Mouse (Mus musculus): ENCODE measurements around the gene Reps2. TPM values are rescaled to one million over a fixed set of nuclear protein-coding genes. Genes with fewer than 3 reads are reported as not detected.

The Reps2 gene
- polyA plus RNA-seq, 1 experiment, result 0.05 TPM

DNA sequence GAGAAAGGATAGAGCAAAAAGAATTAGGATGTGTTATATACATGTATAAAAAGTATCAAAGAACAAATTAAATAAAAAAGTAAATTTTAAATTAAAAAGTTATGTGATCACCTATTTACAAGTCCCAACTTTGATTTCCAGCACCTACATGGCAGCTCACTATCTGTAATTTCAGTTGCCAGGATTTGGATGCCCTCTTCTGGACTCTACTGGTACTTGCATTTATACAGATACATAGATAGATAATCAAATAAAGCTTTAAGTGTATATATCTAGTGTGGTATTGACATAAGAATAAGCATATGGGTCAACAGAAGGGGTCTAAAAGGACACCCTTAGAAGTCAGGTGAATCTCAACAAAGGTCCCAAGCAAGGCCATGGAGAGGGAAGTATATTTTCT is 155.7 kb downstream of the Reps2 start:
- Histone ChIP-seq H3K27me3 (ENCODE audit: control insufficient read depth, insufficient read depth, insufficient read length) (no peaks in the 10 kb centered on the region), H3K4me3 (ENCODE audit: insufficient read depth, poor library complexity, severe bottlenecking) (no peak overlapping the region), H3K79me3 (ENCODE audit: low read depth) (no peaks in the 10 kb centered on the region), H3K36me3 (ENCODE audit: control insufficient read depth, insufficient read depth) (no peaks in the 10 kb centered on the region), H3ac (ENCODE audit: control insufficient read depth, insufficient read length, low read depth) (no peak overlapping the region), H3K79me2 (ENCODE audit: control insufficient read depth, insufficient read depth) (no peaks in the 10 kb centered on the region)
- TF ChIP-seq USF1 (IDR thresholded peaks at IDR 0.05; ENCODE audit: low read depth), result no peak
- no peak for TF ChIP-seq CEBPB (IDR thresholded peaks at IDR 0.05; ENCODE audit: low read depth)
- no peak for TF ChIP-seq MYOG (IDR thresholded peaks at IDR 0.05; ENCODE audit: control insufficient read depth, extremely low read depth, insufficient read length)
- TF ChIP-seq MAX (IDR thresholded peaks at IDR 0.05), result no peak
- no peak for TF ChIP-seq CTCF (IDR thresholded peaks at IDR 0.05; ENCODE audit: control insufficient read depth, insufficient read depth, insufficient read length)
- TF ChIP-seq FOSL1 (IDR thresholded peaks at IDR 0.05; ENCODE audit: insufficient read depth, low read length, poor library complexity, severe bottlenecking), result no peak
- no peak for TF ChIP-seq MYOD1 (IDR thresholded peaks at IDR 0.05; ENCODE audit: control insufficient read depth, insufficient read length, low read depth)

GRCm38 (mm10) chrX:162470213-162470612 is 173.2 kb downstream of the Reps2 start:
- no peaks in the 10 kb centered on the region for H3K27me3 ChIP-seq (ENCODE audit: control insufficient read depth, insufficient read depth, insufficient read length)
- no peak overlapping the region for H3K4me3 ChIP-seq (ENCODE audit: insufficient read depth, poor library complexity, severe bottlenecking)
- no peaks in the 10 kb centered on the region for H3K79me3 ChIP-seq (ENCODE audit: low read depth)
- H3K36me3 ChIP-seq (ENCODE audit: control insufficient read depth, insufficient read depth), result no peaks in the 10 kb centered on the region
- TF ChIP-seq MAX (IDR thresholded peaks at IDR 0.05) (no peak), USF1 (IDR thresholded peaks at IDR 0.05; ENCODE audit: low read depth) (no peak), MYOD1 (IDR thresholded peaks at IDR 0.05; ENCODE audit: control insufficient read depth, insufficient read length, low read depth) (no peak), CTCF (IDR thresholded peaks at IDR 0.05; ENCODE audit: control insufficient read depth, insufficient read depth, insufficient read length) (no peak)
- no peak overlapping the region for H3ac ChIP-seq (ENCODE audit: control insufficient read depth, insufficient read length, low read depth)
- H3K79me2 ChIP-seq (ENCODE audit: control insufficient read depth, insufficient read depth), result no peaks in the 10 kb centered on the region

- Histone ChIP-seq H3K79me2 (ENCODE audit: control insufficient read depth, insufficient read depth) (no peaks in the 10 kb centered on the region), H3K79me3 (ENCODE audit: low read depth) (no peaks in the 10 kb centered on the region), H3K27me3 (ENCODE audit: control insufficient read depth, insufficient read depth, insufficient read length) (no peaks in the 10 kb centered on the region), H3K36me3 (ENCODE audit: control insufficient read depth, insufficient read depth) (no peaks in the 10 kb centered on the region), H3ac (ENCODE audit: control insufficient read depth, insufficient read length, low read depth) (no peak overlapping the region), H3K4me3 (ENCODE audit: insufficient read depth, poor library complexity, severe bottlenecking) (no peak overlapping the region)
- TF ChIP-seq MAX (IDR thresholded peaks at IDR 0.05), result no peak
- TF ChIP-seq CEBPB (IDR thresholded peaks at IDR 0.05; ENCODE audit: low read depth), result no peak
- no peak for TF ChIP-seq MYOD1 (IDR thresholded peaks at IDR 0.05; ENCODE audit: control insufficient read depth, insufficient read length, low read depth)
- TF ChIP-seq USF1 (IDR thresholded peaks at IDR 0.05; ENCODE audit: low read depth), result no peak
- no peak for TF ChIP-seq MYOG (IDR thresholded peaks at IDR 0.05; ENCODE audit: control insufficient read depth, extremely low read depth, insufficient read length)
- TF ChIP-seq CTCF (IDR thresholded peaks at IDR 0.05; ENCODE audit: control insufficient read depth, insufficient read depth, insufficient read length), result no peak
- no peak for TF ChIP-seq FOSL1 (IDR thresholded peaks at IDR 0.05; ENCODE audit: insufficient read depth, low read length, poor library complexity, severe bottlenecking)
Observed at GRCm38 (mm10) chrX:162462156-162462555, 181.3 kb downstream of the Reps2 start.

- Histone ChIP-seq H3K27me3 (ENCODE audit: control insufficient read depth, insufficient read depth, insufficient read length) (no peaks in the 10 kb centered on the region), H3K79me2 (ENCODE audit: control insufficient read depth, insufficient read depth) (no peaks in the 10 kb centered on the region), H3K36me3 (ENCODE audit: control insufficient read depth, insufficient read depth) (no peaks in the 10 kb centered on the region), H3K4me3 (ENCODE audit: insufficient read depth, poor library complexity, severe bottlenecking) (no peak overlapping the region), H3ac (ENCODE audit: control insufficient read depth, insufficient read length, low read depth) (no peak overlapping the region), H3K79me3 (ENCODE audit: low read depth) (no peaks in the 10 kb centered on the region)
- no peak for TF ChIP-seq FOSL1 (IDR thresholded peaks at IDR 0.05; ENCODE audit: insufficient read depth, low read length, poor library complexity, severe bottlenecking)
- TF ChIP-seq MAX (IDR thresholded peaks at IDR 0.05), result no peak
- no peak for TF ChIP-seq MYOG (IDR thresholded peaks at IDR 0.05; ENCODE audit: control insufficient read depth, extremely low read depth, insufficient read length)
- TF ChIP-seq USF1 (IDR thresholded peaks at IDR 0.05; ENCODE audit: low read depth), result no peak
- TF ChIP-seq CTCF (IDR thresholded peaks at IDR 0.05; ENCODE audit: control insufficient read depth, insufficient read depth, insufficient read length), result no peak
- TF ChIP-seq CEBPB (IDR thresholded peaks at IDR 0.05; ENCODE audit: low read depth), result no peak
- no peak for TF ChIP-seq MYOD1 (IDR thresholded peaks at IDR 0.05; ENCODE audit: control insufficient read depth, insufficient read length, low read depth)
Observed at GRCm38 (mm10) chrX:162456445-162456844, 187.0 kb downstream of the Reps2 start.

- TF ChIP-seq CTCF (IDR thresholded peaks at IDR 0.05; ENCODE audit: control insufficient read depth, insufficient read depth, insufficient read length) (no peak), USF1 (IDR thresholded peaks at IDR 0.05; ENCODE audit: low read depth) (no peak), CEBPB (IDR thresholded peaks at IDR 0.05; ENCODE audit: low read depth) (no peak), MYOG (IDR thresholded peaks at IDR 0.05; ENCODE audit: control insufficient read depth, extremely low read depth, insufficient read length) (no peak), MAX (IDR thresholded peaks at IDR 0.05) (no peak), MYOD1 (IDR thresholded peaks at IDR 0.05; ENCODE audit: control insufficient read depth, insufficient read length, low read depth) (no peak), FOSL1 (IDR thresholded peaks at IDR 0.05; ENCODE audit: insufficient read depth, low read length, poor library complexity, severe bottlenecking) (no peak)
- Histone ChIP-seq H3K4me3 (ENCODE audit: insufficient read depth, poor library complexity, severe bottlenecking) (no peak overlapping the region), H3K79me3 (ENCODE audit: low read depth) (no peaks in the 10 kb centered on the region), H3K27me3 (ENCODE audit: control insufficient read depth, insufficient read depth, insufficient read length) (no peaks in the 10 kb centered on the region), H3ac (ENCODE audit: control insufficient read depth, insufficient read length, low read depth) (no peak overlapping the region), H3K36me3 (ENCODE audit: control insufficient read depth, insufficient read depth) (no peaks in the 10 kb centered on the region), H3K79me2 (ENCODE audit: control insufficient read depth, insufficient read depth) (no peaks in the 10 kb centered on the region)
Observed at GRCm38 (mm10) chrX:162455364-162455763, 188.1 kb downstream of the Reps2 start.

GRCm38 (mm10) chrX:162453821-162454402 is 189.5 kb downstream of the Reps2 start:
- H3K79me3 ChIP-seq (ENCODE audit: low read depth), result no peaks in the 10 kb centered on the region
- H3K79me2 ChIP-seq (ENCODE audit: control insufficient read depth, insufficient read depth), result no peaks in the 10 kb centered on the region
- H3K36me3 ChIP-seq (ENCODE audit: control insufficient read depth, insufficient read depth), result no peaks in the 10 kb centered on the region
- H3K27me3 ChIP-seq (ENCODE audit: control insufficient read depth, insufficient read depth, insufficient read length), result no peaks in the 10 kb centered on the region
- TF ChIP-seq CEBPB (IDR thresholded peaks at IDR 0.05; ENCODE audit: low read depth) (no peak), MYOD1 (IDR thresholded peaks at IDR 0.05; ENCODE audit: control insufficient read depth, insufficient read length, low read depth) (no peak)
- H3K4me3 ChIP-seq (ENCODE audit: insufficient read depth, poor library complexity, severe bottlenecking), result no peak overlapping the region
- no peak overlapping the region for H3ac ChIP-seq (ENCODE audit: control insufficient read depth, insufficient read length, low read depth)

All from C2C12 (cell line).